Mouse (Mus musculus) spleen, adult 12 weeks (tissue): ENCODE measurements around the gene Exosc1.

Experiments used
- DNase-seq: peaks from one replicate; pipeline ENCODE4 v3.0.0; 2022; ENCODE audit warnings: low spot score

Gene Exosc1

DNA sequence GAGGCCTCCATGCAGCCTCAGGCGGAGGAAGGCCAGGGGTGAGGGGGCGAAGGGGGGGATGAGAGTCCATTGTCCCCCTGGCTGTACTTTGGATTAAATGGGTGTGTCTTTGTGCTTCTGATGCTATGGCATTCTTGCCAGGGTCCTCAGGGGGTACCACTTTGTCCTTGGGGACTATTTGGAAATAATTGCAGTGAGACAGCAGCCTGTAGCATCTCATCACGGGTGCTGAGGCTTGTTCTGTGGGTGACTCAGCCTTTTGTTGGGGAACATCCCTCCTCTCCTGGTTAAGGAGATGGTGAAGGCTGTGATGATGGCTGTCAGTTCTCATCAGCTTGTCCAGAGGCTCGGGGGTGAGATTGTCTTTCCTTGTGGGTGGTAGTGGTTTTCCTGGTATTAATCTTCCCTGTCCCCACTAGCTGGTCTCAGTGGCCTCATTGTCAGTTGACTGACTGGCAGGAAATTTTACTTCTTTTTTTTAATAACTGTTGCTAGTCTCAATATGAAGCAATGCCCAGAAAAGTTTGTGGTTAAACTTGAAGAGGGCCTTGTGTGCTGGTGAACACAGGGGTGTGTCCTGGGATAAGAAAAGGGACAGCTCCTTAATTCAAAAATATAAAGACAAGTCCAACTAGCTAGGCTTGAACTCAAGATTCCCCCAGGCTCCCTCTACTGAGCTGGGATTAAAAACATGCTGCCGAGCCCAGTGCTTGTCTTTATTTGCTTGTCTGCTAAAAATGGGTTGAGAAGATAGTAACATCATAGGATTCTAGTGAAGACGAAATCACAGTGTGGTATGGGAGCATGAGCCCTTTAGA, 19.2 kb downstream of the Exosc1 start:
- DNase-seq = no peak

DNA sequence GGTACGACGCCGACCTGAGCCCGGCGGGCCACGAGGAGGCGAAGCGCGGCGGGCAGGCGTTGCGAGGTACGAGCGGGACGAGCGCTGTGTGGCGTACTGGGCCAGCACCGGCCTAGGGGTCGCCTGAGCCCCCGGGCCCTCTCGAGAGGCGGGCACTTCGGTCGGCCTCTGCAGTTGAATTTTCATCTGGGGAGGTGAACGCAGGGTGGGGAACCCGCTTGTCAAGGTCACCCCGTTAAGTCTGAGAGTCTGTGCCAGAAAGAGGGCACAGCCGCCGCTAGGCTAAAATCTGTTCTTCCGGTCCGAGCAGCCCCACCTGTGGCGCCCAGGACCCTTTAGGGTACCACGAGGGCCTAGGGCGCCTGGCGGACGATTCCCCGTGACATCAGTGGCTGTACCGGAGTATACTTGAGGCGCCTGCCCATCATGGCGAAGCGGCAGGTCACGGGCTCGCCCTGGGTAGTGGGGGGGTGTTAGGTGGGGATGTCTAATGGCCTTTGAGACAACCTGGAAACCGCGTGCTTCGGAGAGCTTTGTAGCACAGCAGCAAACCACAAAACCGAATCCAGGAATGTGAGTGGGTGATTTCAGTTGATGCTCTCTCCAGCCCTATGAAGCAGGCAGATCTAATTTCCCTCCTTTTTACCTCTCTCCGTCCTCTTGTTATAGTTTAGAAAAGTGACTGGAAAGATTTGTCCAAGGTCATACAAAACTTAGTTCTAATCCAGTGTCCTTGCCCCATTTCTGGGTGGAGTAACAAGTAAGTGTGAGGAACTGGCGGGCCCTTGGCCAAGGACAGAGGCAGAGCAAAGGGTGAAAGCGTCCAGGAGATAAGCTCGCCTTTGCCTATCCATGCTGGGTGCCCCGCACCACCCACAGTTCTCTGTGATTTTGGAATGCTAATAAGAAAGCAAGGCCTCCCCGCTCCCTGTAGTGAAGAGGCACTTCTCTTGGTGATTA, 20.8 kb downstream of the Exosc1 start:
- no peak for DNase-seq

DNA sequence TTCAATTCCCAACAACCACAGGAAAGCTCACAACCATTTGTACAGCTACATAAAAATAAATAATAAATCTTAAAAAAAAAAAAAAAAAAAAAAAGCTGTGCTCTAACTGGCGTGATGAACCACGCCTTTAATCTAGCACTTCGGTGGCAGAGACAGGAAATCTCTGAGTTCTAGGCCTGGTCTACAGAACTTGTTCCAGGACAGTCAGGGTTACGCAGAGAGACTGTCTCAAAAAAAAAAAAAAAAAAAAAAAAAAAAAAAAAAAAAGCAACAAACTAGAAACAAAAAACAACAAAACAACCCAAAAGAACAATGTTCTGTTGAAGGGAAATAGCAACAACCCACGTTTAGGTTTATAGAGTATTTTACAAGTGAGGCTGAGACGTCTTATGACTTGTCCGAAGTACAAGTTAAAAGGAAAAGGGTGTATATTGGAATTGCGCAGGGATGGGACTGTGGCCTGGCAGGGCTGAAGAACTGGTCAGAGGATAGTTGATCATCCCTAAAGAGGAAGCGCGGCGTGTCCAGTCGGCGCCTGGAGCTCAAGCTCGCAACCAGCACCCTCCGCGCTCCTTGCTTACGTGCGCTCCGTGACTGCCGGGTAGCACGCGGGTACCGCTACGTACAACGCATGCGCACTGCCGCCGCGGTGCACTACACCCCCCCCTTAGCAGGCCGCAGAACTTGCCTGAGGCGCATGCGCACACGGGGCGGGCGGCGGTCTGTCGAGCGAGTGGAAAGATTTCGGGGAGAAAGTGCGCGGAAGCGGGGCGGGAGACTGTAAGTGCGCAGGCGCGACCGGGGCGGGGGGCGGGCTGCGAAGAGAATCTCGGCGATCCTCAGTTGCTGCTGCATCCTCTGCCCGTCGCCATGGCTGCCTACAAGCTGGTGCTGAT, 21.8 kb downstream of the Exosc1 start, which contains the start of gene Pgam1:
Pgam1 (plus strand) TSS at position 746 of the 896 bp plus-strand sequence.
- DNase-seq = peak; percentile 94

DNA sequence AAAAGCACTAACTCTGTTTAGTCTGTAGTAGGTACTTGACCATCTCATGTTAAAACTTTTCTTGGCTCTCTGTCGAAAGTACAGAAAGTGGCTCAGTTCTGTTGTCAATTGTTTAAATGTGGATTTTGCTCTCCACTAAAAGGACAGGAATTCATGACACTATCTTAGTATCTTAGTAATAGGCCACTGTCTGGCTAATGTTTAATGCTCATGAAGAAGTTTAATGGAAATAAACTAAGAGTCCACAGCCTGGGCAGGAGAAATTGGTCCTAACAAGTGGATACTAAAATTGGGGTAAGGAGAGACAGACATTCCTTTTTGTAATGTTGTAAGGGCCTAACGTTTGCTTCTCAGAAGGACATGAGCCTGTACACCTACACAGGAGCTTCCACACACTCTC, 22.8 kb downstream of the Exosc1 start:
- DNase-seq = no peak

DNA sequence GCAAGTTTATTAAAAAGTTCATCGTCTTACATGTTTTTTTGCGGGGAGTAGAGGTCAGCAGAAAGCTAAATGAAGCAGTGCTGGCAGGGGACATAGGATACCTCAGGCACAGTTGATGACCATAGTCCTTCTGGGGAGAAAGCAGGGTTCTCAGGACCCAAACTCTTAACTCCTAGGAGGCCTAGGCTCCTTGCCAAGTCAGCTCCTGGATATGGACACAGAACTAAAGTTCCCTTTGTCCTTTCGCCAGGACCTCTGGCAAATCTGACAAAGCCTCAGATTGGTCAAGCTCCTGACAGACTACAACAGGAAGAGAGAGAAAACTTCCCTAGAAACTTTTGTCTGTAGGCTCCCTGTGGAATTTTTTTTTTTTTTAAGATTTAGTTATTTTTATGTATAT, 24.5 kb downstream of the Exosc1 start:
- no peak for DNase-seq

DNA sequence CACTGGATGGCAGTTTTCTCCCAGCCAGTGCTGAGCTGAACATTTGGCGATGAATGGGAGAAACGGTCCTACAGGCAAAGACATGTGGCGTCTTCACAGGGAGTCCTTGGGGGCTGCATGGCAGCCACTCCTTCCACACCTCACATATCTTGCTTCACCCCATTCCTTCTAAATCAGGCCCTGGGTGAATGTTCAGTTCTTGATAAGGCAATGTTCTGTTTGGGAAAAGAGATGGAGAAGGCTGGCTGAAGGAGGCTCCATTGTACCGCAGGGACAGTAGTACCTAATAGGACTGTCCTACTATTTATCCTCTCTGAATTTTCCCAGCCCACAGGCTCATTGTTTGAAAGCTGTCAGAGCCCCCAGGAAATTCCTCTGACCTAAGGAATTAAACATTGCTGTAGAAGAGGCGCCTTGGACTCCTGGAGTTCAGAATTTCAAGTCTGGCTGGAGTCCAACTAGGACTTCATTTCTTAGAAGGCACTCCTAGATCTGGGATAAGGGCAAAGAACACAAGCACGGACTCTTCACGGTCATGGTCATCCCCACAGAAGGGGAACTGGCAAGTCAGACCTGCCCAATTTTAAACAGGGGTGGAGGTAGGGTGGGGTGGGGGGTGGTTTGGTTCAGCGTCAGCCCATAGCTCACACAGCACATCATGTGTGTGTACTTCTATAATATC, 26.0 kb downstream of the Exosc1 start:
- no peak for DNase-seq

DNA sequence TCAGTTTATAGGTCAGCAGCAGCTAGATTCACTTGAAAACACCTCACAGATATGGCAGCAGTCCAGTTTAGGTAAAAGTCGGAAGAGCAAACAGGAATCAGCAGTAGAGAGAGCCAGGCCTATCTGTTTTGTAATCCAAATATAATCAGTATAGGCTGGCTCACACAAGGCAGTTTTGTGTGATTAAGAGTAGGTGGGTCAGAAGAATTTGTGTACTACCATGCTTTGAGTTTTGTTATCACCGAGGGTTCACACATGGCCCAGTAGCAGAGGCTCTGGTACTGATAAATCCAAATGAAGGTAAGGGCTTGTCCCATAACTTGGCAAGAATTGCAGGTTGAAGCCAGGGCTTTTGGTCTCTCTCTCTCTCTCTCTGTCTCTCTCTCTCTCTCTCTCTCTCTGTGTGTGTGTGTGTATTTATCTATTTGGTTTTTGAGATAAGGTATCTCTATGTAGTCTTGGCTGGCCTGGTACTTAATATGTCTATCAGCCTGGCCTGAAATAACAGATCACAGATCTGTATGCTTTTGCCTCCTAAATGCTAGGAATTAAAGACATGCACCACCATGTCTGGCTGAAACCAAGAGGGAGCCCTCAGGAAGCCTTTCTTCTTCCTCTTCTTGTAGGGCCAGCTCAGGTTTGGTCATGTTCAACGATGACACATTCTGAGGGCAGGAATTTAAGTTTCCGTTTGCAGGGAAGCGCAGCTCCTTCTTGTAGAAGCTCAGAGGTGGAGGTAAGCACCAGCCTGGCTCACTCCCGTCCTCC, 26.7 kb downstream of the Exosc1 start:
- DNase-seq = no peak

DNA sequence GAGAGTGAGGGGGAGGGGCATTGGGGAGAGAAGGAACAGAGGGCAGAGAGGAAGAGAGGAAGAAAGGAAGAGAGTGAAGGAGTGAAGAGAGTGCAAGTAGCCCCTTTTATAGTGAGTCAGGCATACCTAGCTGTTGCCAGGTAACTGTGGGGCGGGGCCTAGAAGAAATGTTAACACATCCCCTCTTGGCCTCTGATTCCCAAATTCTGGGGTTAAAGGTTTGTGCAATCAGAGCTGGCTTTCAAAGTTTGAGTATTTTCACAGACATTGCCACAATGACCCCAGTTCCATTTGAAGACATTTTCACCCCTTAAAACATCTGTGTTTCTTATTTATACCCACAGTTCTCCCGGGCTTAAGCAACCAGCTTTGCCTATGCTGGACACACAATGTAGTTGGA, 28.0 kb downstream of the Exosc1 start:
- DNase-seq = no peak

DNA sequence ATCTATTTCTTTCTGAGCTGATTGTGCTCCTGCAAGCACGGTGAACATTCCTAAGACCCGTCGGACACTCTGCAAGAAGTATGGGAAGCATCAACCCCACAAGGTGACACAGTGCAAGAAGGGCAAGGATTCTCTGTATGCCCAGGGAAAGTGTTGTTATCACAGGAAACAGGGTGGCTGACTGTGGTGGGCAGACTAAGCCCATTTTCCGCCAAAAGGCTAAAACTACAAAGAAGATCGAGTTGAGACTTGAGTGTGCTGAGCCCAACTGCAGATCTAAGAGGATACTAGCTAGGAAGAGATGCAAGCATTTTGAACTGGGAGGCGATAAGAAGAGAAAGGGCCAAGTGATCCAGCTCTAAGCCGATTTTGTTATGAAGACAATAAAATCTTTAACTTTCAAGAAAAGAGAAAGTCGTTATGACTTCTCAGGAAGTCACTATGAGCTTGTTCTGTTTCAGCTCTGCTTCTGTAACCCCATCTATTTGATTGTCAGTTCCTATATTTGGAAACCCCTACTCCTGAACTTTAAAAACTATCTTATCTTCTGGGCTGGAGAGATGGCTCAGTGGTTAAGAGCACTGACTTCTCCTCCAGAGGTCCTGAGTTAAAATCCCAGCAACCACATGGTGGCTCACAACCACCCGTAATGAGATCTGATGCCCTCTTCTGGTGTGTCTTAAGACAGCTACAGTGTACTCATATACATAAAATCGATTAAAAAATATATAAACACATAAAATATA, 30.2 kb downstream of the Exosc1 start:
- DNase-seq = no peak

DNA sequence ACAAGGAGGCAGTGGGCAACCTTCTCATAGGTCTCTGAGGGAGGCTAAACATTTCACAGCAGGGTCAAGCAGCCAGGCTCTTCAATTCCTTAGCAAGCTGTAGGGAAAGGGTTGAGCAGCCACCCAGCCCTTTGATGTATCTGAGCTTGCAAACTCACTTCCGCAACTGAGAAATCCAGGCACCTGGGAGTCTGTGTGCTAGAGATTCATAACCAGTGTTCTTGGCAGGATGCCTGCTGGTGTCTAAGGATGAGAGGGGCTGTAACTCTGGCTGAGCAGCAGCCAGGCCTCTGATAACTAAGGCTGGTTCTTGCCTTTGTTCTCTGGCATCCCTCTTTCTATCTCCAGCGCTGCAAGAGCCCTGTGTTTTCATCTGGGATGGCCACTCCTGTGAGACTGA, 31.5 kb downstream of the Exosc1 start:
- no peak for DNase-seq

DNA sequence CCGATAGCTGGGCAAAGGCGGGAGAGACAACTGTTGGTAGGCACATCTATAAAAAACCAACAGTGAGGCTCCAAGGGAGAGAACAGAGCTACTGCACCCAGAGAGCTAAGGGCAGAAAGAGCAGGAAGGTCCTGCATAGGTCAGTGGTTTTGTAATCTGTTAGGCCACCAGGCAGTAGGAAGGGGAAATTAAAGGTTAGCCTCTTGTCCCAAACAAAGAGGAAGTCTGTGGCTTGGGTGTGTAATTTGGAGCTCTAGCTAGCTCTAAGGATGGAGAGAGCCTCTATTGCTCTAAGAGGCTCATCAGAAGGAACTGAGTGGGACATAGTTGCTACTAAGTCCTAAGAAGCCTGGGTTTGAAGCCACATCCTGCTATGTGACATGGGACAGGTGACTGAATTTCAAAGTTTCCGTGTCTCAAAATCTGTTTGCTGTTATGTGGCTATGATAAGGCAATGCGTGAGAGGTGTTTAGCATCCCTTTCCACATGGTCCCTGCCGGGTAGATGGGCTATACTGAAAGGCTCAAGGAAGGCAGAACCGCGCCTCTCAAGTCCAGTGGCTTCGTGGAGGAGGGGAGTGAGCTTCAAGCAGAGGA, 32.6 kb downstream of the Exosc1 start:
- DNase-seq = no peak

DNA sequence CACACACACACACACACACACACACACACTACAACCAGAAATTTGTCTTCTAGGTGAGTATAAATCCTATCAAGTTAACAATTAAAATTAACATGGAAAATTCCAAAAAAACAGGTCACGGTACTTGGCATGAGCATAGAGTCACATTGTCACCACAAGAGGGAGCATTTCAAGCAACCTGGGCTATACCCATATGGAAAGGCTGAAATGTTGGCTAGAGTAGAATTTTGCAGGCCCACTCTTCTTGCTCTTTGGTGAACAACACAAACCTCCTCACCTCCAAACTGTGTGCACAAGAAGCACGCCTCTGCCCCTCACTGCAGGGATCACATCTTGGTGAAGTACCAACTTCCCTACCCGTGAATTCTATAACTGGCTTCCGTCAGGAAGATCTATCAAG, 34.4 kb downstream of the Exosc1 start:
- no peak for DNase-seq

DNA sequence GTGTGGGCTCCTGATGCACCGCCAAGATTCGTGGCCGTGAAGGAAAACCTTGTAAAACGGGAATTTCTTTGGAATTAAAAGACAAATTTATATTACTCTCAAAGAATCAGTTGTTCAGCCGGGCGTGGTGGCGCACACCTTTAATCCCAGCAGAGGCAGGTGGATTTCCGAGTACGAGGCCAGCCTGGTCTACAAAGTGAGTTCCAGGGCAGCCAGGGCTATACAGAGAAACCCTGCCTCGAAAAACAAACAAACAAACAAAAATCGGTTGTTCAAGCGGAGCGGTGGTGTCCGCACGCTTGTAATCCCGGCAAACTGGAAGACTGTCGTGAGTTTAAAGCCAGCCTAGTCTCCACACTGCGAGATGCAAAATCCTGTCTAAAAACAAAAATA, 36.9 kb downstream of the Exosc1 start:
- DNase-seq = no peak

DNA sequence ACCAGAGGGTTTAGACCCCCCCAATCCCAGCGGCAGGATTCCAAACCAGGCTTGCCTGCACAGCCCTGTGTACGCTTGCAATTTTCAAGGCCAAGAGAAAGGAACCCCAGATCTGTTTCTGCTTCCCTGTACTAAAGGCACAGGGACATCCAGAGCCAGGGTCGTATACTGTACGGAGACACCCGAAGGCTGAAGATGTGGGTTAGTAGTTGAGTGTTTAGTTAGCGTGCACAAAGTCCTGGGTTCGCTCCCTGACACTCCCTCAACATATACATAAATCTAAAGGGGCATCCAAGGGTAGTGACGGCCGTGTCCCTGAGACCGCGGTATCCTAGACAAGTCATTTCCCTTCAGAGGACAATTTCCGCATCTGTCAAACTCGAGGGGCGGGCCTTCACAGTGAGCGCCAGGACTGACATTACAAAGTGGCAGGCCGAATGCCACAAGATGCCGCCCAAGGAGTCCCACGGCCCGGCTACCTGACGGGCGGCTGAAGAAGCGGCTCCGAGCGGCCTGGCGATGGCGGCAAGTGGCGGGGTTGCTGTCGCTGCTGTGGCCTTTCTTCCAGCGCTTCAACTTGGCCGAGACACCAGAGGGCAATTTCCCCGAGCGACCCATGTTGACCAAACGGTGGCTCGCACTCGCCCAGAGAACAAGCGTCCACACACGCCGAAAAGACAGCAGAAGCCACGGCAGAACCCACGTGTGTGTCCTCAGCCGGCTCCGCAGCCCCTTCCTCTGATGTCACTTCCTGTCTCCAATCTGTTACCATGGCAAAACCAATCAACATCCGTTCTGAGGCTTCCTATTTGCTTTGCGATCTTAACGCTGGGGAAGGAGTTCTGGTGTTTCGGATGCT, 37.5 kb downstream of the Exosc1 start, which contains the start of gene Rrp12:
Rrp12 (minus strand) TSS at position 714 of the 859 bp plus-strand sequence.
- peak; percentile 69 for DNase-seq

DNA sequence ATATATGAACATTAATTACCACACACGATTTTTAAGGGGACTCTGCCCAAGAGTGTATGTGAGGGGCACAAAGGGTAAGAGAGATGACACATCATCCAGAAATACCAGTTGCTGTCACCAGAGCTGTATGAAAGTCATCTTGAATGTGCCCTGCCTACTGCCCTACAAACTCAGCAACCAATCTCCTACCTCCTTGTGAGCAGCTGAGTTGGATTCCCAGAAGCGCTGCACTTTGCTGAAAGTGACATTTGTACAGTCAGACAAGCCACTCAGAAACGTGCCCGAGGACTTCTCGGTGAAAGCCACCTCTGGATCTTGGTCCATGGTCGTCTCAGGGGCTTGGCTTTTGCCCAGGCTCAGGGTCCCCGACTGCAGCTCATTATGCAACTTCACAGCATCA, 38.3 kb downstream of the Exosc1 start:
- DNase-seq = no peak

DNA sequence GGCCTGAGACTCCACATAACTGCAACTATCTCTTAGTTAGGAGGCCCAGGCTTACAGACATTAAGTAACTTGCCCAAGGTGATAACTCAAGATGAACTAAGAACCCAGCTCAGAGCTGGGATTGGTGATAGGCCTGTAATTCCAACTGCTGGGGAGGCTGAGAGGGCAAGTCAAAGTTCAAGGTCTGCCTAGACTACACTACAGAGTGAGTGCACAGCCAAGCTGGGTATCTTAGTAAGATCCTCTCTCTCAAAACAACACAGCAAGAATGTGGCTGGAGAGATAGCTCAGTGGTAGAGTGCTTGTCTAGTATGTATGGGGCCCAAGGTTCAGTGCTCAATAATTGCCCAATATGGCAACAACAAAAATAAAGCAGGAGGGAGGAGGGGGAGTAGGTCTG, 45.0 kb downstream of the Exosc1 start:
- DNase-seq = no peak

DNA sequence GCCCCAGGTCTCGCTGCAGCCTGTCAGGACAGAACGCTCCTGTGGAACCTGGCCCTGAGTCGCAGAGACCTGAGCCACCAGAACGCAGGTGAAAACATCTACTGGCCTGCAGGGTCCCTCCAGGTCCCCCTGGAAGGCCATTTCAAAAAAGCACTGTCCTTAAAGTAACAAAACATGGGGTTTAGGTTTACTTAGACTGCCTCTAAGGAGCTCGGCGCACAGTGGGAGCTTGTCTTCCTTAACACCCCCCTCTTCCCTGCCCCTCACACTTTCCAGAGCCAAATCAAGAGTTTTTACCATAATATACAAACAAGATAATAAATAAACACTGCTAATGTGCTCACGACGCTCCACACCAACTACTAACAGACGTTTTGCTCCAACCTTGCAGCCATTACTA, 49.3 kb downstream of the Exosc1 start:
- no peak for DNase-seq

DNA sequence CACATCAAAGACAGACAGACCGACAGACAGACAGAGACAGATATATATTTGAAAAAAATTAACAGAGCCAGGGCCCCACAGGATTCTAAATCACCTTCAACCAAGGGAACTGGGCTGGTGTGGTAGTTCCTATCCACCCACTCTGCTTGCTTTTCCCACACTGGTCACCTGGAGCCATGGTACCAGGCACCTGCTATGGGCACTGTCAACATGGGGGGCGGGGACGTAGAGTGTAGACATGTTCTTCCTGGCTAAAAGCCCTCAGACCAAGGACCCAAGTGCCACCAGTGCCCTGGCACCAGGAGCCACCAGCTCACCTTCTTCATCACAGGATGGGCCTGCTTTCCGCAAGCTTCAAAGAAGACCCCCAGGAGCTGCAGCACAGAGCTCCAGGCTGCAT, 51.4 kb downstream of the Exosc1 start:
- no peak for DNase-seq
